In genomic region chr5:136581166-136581565, GRCm38 (mm10) we compare ENCODE assay signal across 9 mouse cellular contexts. TPM values are rescaled to one million over a fixed set of nuclear protein-coding genes. Genes with fewer than 3 reads are reported as not detected.
A peak's percentile ranks its signal among the peaks of the same experiment; 100 is the strongest.
DNase-seq lines count a peak whose midpoint lies in the region; ATAC-seq lines count a peak whose summit lies in the region.
"Had no signal": no experiment of that assay in that cellular context is flagged by ENCODE, and none has a peak within 500 bp of the region (broad histone marks: within the 10 kb centered on the region; RNA-seq: fewer than 3 reads in every experiment).

No protein-coding gene starts in this region.

- H3K27ac ChIP-seq in heart, embryonic 12.5 days (ENCODE audit: poor library complexity, severe bottlenecking) = no peak overlapping the region
- no peak overlapping the region for H3K27ac ChIP-seq in hindbrain, embryonic 11.5 days (ENCODE audit: low read depth, low read length)
- no peak overlapping the region for H3K27ac ChIP-seq in limb, embryonic 13.5 days

- peak overlapping the region; percentile 64 for H3K4me2 ChIP-seq in heart, embryonic 12.5 days
- H3K4me2 ChIP-seq in hindbrain, embryonic 11.5 days (replicated peaks; ENCODE audit: low read depth, low read length) = no peak overlapping the region
- peak overlapping the region; percentile 52 for H3K4me2 ChIP-seq in limb, embryonic 13.5 days (replicated peaks)

- H3K4me3 ChIP-seq in heart, embryonic 12.5 days = peak overlapping the region; percentile 30
- H3K4me3 ChIP-seq in hindbrain, embryonic 11.5 days (ENCODE audit: low read depth, low read length) = no peak overlapping the region
- H3K4me3 ChIP-seq in limb, embryonic 13.5 days = peak overlapping the region; percentile 21
- H3K4me3 ChIP-seq: myocyte had no signal

- no peaks in the 10 kb centered on the region; the same call in 1 of the 2 replicates for H3K9me3 ChIP-seq in heart, embryonic 12.5 days (replicated peaks)
- H3K9me3 ChIP-seq in hindbrain, embryonic 11.5 days (ENCODE audit: control insufficient read depth, low read length) = no peaks in the 10 kb centered on the region
- H3K9me3 ChIP-seq in limb, embryonic 13.5 days = peaks cover 4% of the 10 kb centered on the region; the same call in 1 of the 2 replicates

- H3K27me3 ChIP-seq in heart, embryonic 12.5 days (replicated peaks) = peaks cover 57% of the 10 kb centered on the region
- H3K27me3 ChIP-seq in hindbrain, embryonic 11.5 days (ENCODE audit: control insufficient read depth, insufficient read depth, low read length) = peaks cover 17% of the 10 kb centered on the region
- H3K27me3 ChIP-seq in limb, embryonic 13.5 days = peaks cover 66% of the 10 kb centered on the region

- no peaks in the 10 kb centered on the region for H3K36me3 ChIP-seq in heart, embryonic 12.5 days
- no peaks in the 10 kb centered on the region for H3K36me3 ChIP-seq in hindbrain, embryonic 11.5 days (ENCODE audit: control insufficient read depth, insufficient read depth, low read length)
- no peaks in the 10 kb centered on the region for H3K36me3 ChIP-seq in limb, embryonic 13.5 days

- H3K4me1 ChIP-seq in heart, embryonic 12.5 days (replicated peaks) = peaks cover 12% of the 10 kb centered on the region
- H3K4me1 ChIP-seq in hindbrain, embryonic 11.5 days (replicated peaks; ENCODE audit: control insufficient read depth, insufficient read depth, low read length) = 0 out of 2 replicates have a peak, but pooled peaks cover 3% of the 10 kb centered on the region
- H3K4me1 ChIP-seq in limb, embryonic 13.5 days = peaks cover 15% of the 10 kb centered on the region

- no peak for ATAC-seq in heart, embryonic 12.5 days (ENCODE audit: insufficient number of reproducible peaks, low FRiP score)
- peak; percentile 87 for ATAC-seq in common myeloid progenitor, adult 5-6 weeks (replicated peaks; ENCODE audit: low read depth, poor library complexity, severe bottlenecking)
- ATAC-seq in hindbrain, embryonic 11.5 days (ENCODE audit: low FRiP score) = no peak
- ATAC-seq in limb, embryonic 13.5 days (ENCODE audit: low FRiP score, low read depth) = no peak
- 0 out of 2 replicates have a peak, but pooled peaks have one; percentile 25 for ATAC-seq in monocyte, adult 5-6 weeks (replicated peaks; ENCODE audit: insufficient number of reproducible peaks, low FRiP score, low TSS enrichment, poor library complexity, severe bottlenecking)

- peak overlapping the region; percentile 4; the same call in 1 of the 2 replicates for H3K9ac ChIP-seq in heart, embryonic 12.5 days
- H3K9ac ChIP-seq in hindbrain, embryonic 11.5 days (ENCODE audit: low read depth, low read length) = no peak overlapping the region
- no peak overlapping the region for H3K9ac ChIP-seq in limb, embryonic 13.5 days

- 17% methylated on average over 9 of the region's 9 CpGs for WGBS in heart, embryonic 12.5 days
- WGBS in hindbrain, embryonic 11.5 days = 16% methylated on average over 9 of the region's 9 CpGs
- 11% methylated on average over 9 of the region's 9 CpGs for WGBS in limb, embryonic 13.5 days

- DNase-seq in heart, adult 9 months (ENCODE audit: low spot score in 2 of 2) = no peak
- DNase-seq in hindbrain, embryonic 11.5 days (ENCODE audit: low spot score) = peak; percentile 73
- peak; percentile 63 to 86 for DNase-seq in thymus, postnatal 10 days (ENCODE audit: low spot score in 2 of 2)
- DNase-seq in right cerebral cortex, adult 2 months (ENCODE audit: low spot score in 2 of 2) = no peak

RNA-seq across cellular contexts. Expression of gene Cux1, which starts 13.9 kb away (rescaled TPM):
- 81.0 and 85.4 TPM in 2 replicates for polyA plus RNA-seq in heart, embryonic 12.5 days (2016; fragmentation: Nextera tagmentation; extraction: Ambion mirVana)
- 158 and 202 TPM in 2 replicates for total RNA-seq in common myeloid progenitor, adult 5-6 weeks (2017)
- polyA plus RNA-seq in hindbrain, embryonic 11.5 days (2014; fragmentation: Nextera tagmentation; extraction: Ambion mirVana) = 103 and 107 TPM in 2 replicates
- 80.8 and 83.7 TPM in 2 replicates for polyA plus RNA-seq in limb, embryonic 13.5 days (2015; fragmentation: Nextera tagmentation; extraction: Ambion mirVana)
- 61.3 to 96.3 TPM (median 79.9 TPM) in 3 replicates for total RNA-seq in monocyte, adult 5-6 weeks (2017)

Comparison
In these comparisons a context has a peak if more than half of its experiments do, and no peak if none do; other contexts are left out.
1. ATAC-seq: peak in common myeloid progenitor, adult 5-6 weeks (single experiment) and monocyte, adult 5-6 weeks (single experiment); none in heart, embryonic 12.5 days (single experiment), hindbrain, embryonic 11.5 days (single experiment) and limb, embryonic 13.5 days (single experiment).
2. DNase-seq: peak in hindbrain, embryonic 11.5 days (single experiment) and thymus, postnatal 10 days (2 of 2); none in heart, adult 9 months (0 of 2) and right cerebral cortex, adult 2 months (0 of 2).